Mouse (Mus musculus) MEL (cell line): ENCODE measurements around the gene Abhd17b. TPM values are rescaled to one million over a fixed set of nuclear protein-coding genes. Genes with fewer than 3 reads are reported as not detected.

Experiments used
- DNase-seq: peaks from one replicate; pipeline ENCODE4 v3.0.0; 2011; ENCODE audit warnings: low read depth, low spot score
- H3K27ac ChIP-seq: 2 replicates; pipeline ENCODE4 v1.5.1; 2012; ENCODE audit warnings: low read depth, mild to moderate bottlenecking, control low read depth, low read length, moderate library complexity; ENCODE audit not compliant: control insufficient read depth
- H3K27me3 ChIP-seq, 2 experiments: fragments of 150-350 bp in 1 of 2; sonication (generic) in 1 of 2; 2 replicates each; pipeline ENCODE4 v1.6.1; 2012; ENCODE audit warnings: low read length in 2 of 2, mild to moderate bottlenecking in 2 of 2, improper control_type of control experiment in 1 of 2, moderate library complexity in 1 of 2; ENCODE audit not compliant: insufficient read depth in 2 of 2, control insufficient read depth in 1 of 2
- H3K36me3 ChIP-seq, 2 experiments: 2 replicates each; pipeline ENCODE4 v1.6.1; 2012 to 2014; ENCODE audit warnings: low read length in 2 of 2, improper control_type of control experiment in 1 of 2, inconsistent platforms in 1 of 2, mild to moderate bottlenecking in 1 of 2; ENCODE audit not compliant: insufficient read depth in 2 of 2, control insufficient read depth in 1 of 2
- H3K4me1 ChIP-seq, 2 experiments: fragments of 150-350 bp in 1 of 2; sonication (generic) in 1 of 2; 2 replicates each; pipeline ENCODE4 v1.6.1; 2012; ENCODE audit warnings: low read length in 2 of 2, improper control_type of control experiment in 1 of 2, mild to moderate bottlenecking in 1 of 2; ENCODE audit not compliant: insufficient read depth in 2 of 2, control insufficient read depth in 1 of 2
- H3K4me3 ChIP-seq, 2 experiments: fragments of 150-350 bp in 1 of 2; sonication (generic) in 1 of 2; 2 replicates each; pipeline ENCODE4 v1.5.1; 2012; ENCODE audit warnings: low read depth in 2 of 2, low read length in 2 of 2, mild to moderate bottlenecking in 2 of 2, moderate library complexity in 2 of 2, control low read depth in 1 of 2, improper control_type of control experiment in 1 of 2; ENCODE audit not compliant: control insufficient read depth in 1 of 2, insufficient read depth in 1 of 2
- H3K79me2 ChIP-seq: 2 replicates; pipeline ENCODE4 v1.6.1; 2012; ENCODE audit warnings: mild to moderate bottlenecking, low read length, moderate library complexity; ENCODE audit not compliant: control insufficient read depth, poor library complexity, insufficient read depth
- H3K9ac ChIP-seq: 2 replicates; pipeline ENCODE4 v1.6.1; 2012; ENCODE audit warnings: low read depth, mild to moderate bottlenecking, control low read depth, low read length, moderate library complexity; ENCODE audit not compliant: control insufficient read depth, poor library complexity, severe bottlenecking
- H3K9me3 ChIP-seq: fragments of 150-350 bp; sonication (generic); replicated peaks from 2 replicates; pipeline ENCODE4 v1.6.1; 2012; ENCODE audit warnings: mild to moderate bottlenecking, low read length, improper control_type of control experiment, moderate library complexity; ENCODE audit not compliant: insufficient read depth
- CHD1 ChIP-seq: IDR thresholded peaks from 2 replicates; pipeline ENCODE4 v1.6.1; 2012; ENCODE audit warnings: low read depth, mild to moderate bottlenecking, inconsistent platforms, low read length, improper control_type of control experiment
- CTCF ChIP-seq, 3 experiments: IDR thresholded peaks in 2 of 3; conservative IDR thresholded peaks in 1 of 3; 2 replicates each; pipeline ENCODE4 v1.5.1; 2011 to 2012; ENCODE audit warnings: low read length in 3 of 3, low read depth in 2 of 3, mild to moderate bottlenecking in 2 of 3, improper control_type of control experiment in 1 of 3, inconsistent platforms in 1 of 3, mixed read lengths in 1 of 3, moderate library complexity in 1 of 3; ENCODE audit not compliant: control insufficient read depth in 1 of 3, insufficient read depth in 1 of 3, poor library complexity in 1 of 3, severe bottlenecking in 1 of 3
- GATA1 ChIP-seq: IDR thresholded peaks from 2 replicates; pipeline ENCODE4 v1.6.1; 2011; ENCODE audit warnings: low read depth, low read length, improper control_type of control experiment
- HCFC1 ChIP-seq: IDR thresholded peaks from 2 replicates; pipeline ENCODE4 v1.6.1; 2012; ENCODE audit warnings: low read depth, mild to moderate bottlenecking, inconsistent platforms, low read length, improper control_type of control experiment, moderate library complexity
- KAT2A ChIP-seq: conservative IDR thresholded peaks from 2 replicates; pipeline ENCODE4 v1.6.1; 2012; ENCODE audit warnings: low read depth, low read length, improper control_type of control experiment, inconsistent platforms
- MAX ChIP-seq: IDR thresholded peaks from 2 replicates; pipeline ENCODE4 v1.6.1; 2011; ENCODE audit warnings: low read length, improper control_type of control experiment
- MAZ ChIP-seq: IDR thresholded peaks from 2 replicates; pipeline ENCODE4 v1.6.1; 2012; ENCODE audit warnings: low read depth, mild to moderate bottlenecking, inconsistent platforms, low read length, improper control_type of control experiment
- MXI1 ChIP-seq: IDR thresholded peaks from 2 replicates; pipeline ENCODE4 v1.6.1; 2011; ENCODE audit warnings: mild to moderate bottlenecking, low read depth, low read length, improper control_type of control experiment
- MYB ChIP-seq: IDR thresholded peaks from 2 replicates; pipeline ENCODE4 v1.6.1; 2011; ENCODE audit warnings: mild to moderate bottlenecking, low read depth, low read length, improper control_type of control experiment
- MYC ChIP-seq: IDR thresholded peaks from 2 replicates; pipeline ENCODE4 v1.6.1; 2011; ENCODE audit warnings: low read depth, mild to moderate bottlenecking, low read length, improper control_type of control experiment, moderate library complexity
- NELFE ChIP-seq: IDR thresholded peaks from 2 replicates; pipeline ENCODE4 v1.6.1; 2011; ENCODE audit warnings: low read depth, low read length, improper control_type of control experiment
- NRF1 ChIP-seq: IDR thresholded peaks from 2 replicates; pipeline ENCODE4 v1.6.1; 2014; ENCODE audit warnings: low read depth, mild to moderate bottlenecking, inconsistent platforms, low read length, improper control_type of control experiment, moderate library complexity; ENCODE audit not compliant: poor library complexity, insufficient read depth, severe bottlenecking
- POLR2A ChIP-seq, 2 experiments: IDR thresholded peaks; 2 replicates each; pipeline ENCODE4 v1.6.1; 2011 to 2012; ENCODE audit warnings: low read length in 2 of 2, mild to moderate bottlenecking in 2 of 2, control low read depth in 1 of 2, improper control_type of control experiment in 1 of 2, low read depth in 1 of 2, moderate library complexity in 1 of 2; ENCODE audit not compliant: control insufficient read depth in 1 of 2, insufficient read depth in 1 of 2, poor library complexity in 1 of 2
- POLR2AphosphoS5 ChIP-seq: IDR thresholded peaks from 2 replicates; pipeline ENCODE4 v1.6.1; 2012; ENCODE audit warnings: low read depth, borderline replicate concordance, mild to moderate bottlenecking, inconsistent platforms, low read length, moderate library complexity, mixed read lengths
- SIN3A ChIP-seq: IDR thresholded peaks from 2 replicates; pipeline ENCODE4 v1.6.1; 2012; ENCODE audit warnings: low read length, improper control_type of control experiment, inconsistent platforms
- SMC3 ChIP-seq: IDR thresholded peaks from 2 replicates; pipeline ENCODE4 v1.6.1; 2011; ENCODE audit warnings: low read depth, low read length, improper control_type of control experiment
- TAL1 ChIP-seq: IDR thresholded peaks from 2 replicates; pipeline ENCODE4 v1.6.1; 2012; ENCODE audit warnings: mild to moderate bottlenecking, inconsistent platforms, low read length, moderate library complexity, mixed read lengths
- TBP ChIP-seq: IDR thresholded peaks from 2 replicates; pipeline ENCODE4 v1.8.0; 2011; ENCODE audit warnings: low read depth, low read length, improper control_type of control experiment
- TCF12 ChIP-seq: IDR thresholded peaks from 2 replicates; pipeline ENCODE4 v1.6.1; 2014; ENCODE audit warnings: low read depth, mild to moderate bottlenecking, inconsistent platforms, low read length, improper control_type of control experiment, moderate library complexity
- UBTF ChIP-seq: IDR thresholded peaks from 2 replicates; pipeline ENCODE4 v1.6.1; 2012; ENCODE audit warnings: low read depth, mild to moderate bottlenecking, inconsistent platforms, low read length, improper control_type of control experiment, moderate library complexity, borderline replicate concordance; ENCODE audit not compliant: insufficient read depth
- ZC3H11A ChIP-seq: IDR thresholded peaks from 2 replicates; pipeline ENCODE4 v1.6.1; 2012; ENCODE audit warnings: low read depth, mild to moderate bottlenecking, inconsistent platforms, low read length, improper control_type of control experiment
- ZKSCAN1 ChIP-seq: IDR thresholded peaks from 2 replicates; pipeline ENCODE4 v1.6.1; 2012; ENCODE audit warnings: low read depth, mild to moderate bottlenecking, inconsistent platforms, low read length, improper control_type of control experiment, moderate library complexity
- ZMIZ1 ChIP-seq: IDR thresholded peaks from 2 replicates; pipeline ENCODE4 v1.6.1; 2012; ENCODE audit warnings: low read depth, mild to moderate bottlenecking, inconsistent platforms, low read length, improper control_type of control experiment, moderate library complexity
- polyA plus RNA-seq, 2 experiments: library from polyadenylated mRNA; stranded (reverse) in 1 of 2; unstranded in 1 of 2; fragments of >175 nt in 1 of 2; fragments of >200 nt in 1 of 2; gene quantifications; 2 replicates each; pipeline versions ENCODE4 v1.2.1 to v1.2.4; 2012; ENCODE audit warnings: low replicate concordance in 2 of 2, low read depth in 1 of 2; ENCODE audit not compliant: insufficient read length in 2 of 2, insufficient read depth in 1 of 2, missing spikeins in 1 of 2
- total RNA-seq: library from RNA; depleted of rRNA; stranded (reverse); fragments of 300-350 nt; gene quantifications from 2 replicates; pipeline ENCODE4 v1.2.3, GENCODE M21; 2012

Gene Abhd17b
- total and polyA plus RNA-seq, 3 experiments, result 15.8 to 173 (median 16.1) TPM

DNA sequence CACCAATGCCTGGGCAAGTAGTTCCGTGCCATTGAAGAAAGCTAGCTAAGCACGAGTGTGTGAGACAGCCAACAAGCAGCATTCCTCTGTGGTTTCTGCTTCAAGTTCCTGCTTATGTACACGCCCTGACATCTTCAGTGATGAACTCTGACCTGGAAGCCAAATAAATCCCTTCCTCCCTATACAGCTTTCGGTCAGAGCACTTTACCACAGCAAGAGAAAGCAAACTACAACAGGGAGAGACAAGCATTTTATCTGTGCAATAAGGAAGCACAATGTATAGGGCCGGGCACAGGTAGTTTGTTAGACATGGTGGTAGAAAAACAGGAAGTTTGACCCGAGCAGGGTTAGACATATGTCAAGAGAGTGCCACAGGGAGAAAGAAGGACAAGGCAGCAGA is 6.8 kb upstream of the Abhd17b start:
- no peak overlapping the region for H3K9ac ChIP-seq
- H3K27ac ChIP-seq, result peak overlapping the region; percentile 45
- peaks cover 0 to 15% of the 10 kb centered on the region in 2 experiments; a peak in 2 of 4 replicates for H3K36me3 ChIP-seq
- peaks cover 2 to 26% of the 10 kb centered on the region in 2 experiments; a peak in 3 of 4 replicates for H3K4me1 ChIP-seq
- H3K4me3 ChIP-seq, result no peak overlapping the region
- no peaks in the 10 kb centered on the region for H3K27me3 ChIP-seq
- H3K9me3 ChIP-seq, result no peaks in the 10 kb centered on the region
- peaks cover 14% of the 10 kb centered on the region for H3K79me2 ChIP-seq
- DNase-seq, result peak; percentile 67
- 0 out of 2 replicates have a peak, but pooled peaks have one; percentile 20 for TF ChIP-seq HCFC1
- TF ChIP-seq ZC3H11A, result no peak
- no peak for TF ChIP-seq ZKSCAN1

- H3K4me1 ChIP-seq, result peaks cover 5 to 20% of the 10 kb centered on the region in 2 experiments; a peak in 3 of 4 replicates
- DNase-seq, result no peak
These were observed 1.3 kb upstream of the Abhd17b start for GRCm38 (mm10) chr19:21651664-21652063.

DNA sequence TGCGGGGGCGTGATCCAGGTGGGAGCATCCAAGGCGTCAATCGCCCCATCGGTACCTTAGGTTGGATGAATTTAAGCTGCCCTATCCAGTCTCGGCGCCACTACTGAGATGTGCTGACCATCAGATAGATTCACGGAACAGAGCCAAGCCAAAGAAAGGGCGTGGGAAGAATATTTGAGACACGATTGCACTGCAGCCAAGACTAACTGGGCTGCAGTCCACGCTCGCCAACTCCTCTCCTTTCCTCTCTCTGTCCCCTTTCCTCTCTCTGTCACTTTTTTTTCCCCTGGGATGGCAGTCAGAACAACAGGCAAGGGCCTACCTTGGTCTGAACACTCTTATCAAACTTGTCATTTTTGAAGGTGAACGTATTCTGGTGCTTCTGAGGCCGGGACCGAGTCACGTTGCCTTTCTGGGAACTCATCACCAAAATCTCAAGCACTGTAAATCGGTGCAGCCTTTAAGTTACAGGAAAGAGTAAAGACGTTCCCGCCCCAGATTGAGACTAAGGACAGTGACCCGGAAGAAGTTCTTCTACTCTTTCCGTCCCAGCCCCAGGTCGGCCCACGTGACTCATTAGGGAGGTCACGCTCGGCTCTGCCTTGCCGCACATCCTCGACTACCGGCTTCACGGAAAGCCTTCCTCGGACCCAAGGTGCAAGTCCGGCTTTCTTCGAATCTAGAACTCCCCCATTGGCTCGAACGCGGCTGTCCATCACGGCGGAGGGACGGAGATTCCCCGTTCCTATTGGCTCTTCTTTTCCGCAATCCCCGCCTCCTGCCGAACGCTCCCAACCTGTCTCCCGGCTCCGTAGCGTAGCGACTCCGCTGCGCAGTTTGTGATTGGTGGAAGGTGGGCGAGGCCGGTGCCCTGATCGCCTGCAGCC is 457 bp upstream of the Abhd17b start, which contains the start of gene 1110059E24Rik:
TSS of gene 1110059E24Rik (minus strand) at position 692 of the 887 bp plus-strand sequence.
- H3K9ac ChIP-seq, result peak within 1 kb of the TSS; percentile 92
- peak within 1 kb of the TSS; percentile 84 for H3K27ac ChIP-seq
- no peaks in the 10 kb centered on the region for H3K9me3 ChIP-seq
- peak within 1 kb of the TSS; percentile 92 to 98 for H3K4me3 ChIP-seq
- H3K36me3 ChIP-seq, result peaks cover 0 to 30% of the 10 kb centered on the region in 2 experiments; a peak in 2 of 4 replicates
- no peaks in the 10 kb centered on the region for H3K27me3 ChIP-seq
- peak; percentile 98 for DNase-seq
- H3K4me1 ChIP-seq, result peaks cover 5 to 12% of the 10 kb centered on the region in 2 experiments; a peak in 3 of 4 replicates
- peaks cover 50% of the 10 kb centered on the region for H3K79me2 ChIP-seq
- TF ChIP-seq KAT2A (no peak; the same call in 1 of the 2 replicates), ZMIZ1 (no peak), TAL1 (no peak), SMC3 (no peak), UBTF (no peak), NELFE (peak; percentile 37), CTCF (IDR thresholded peaks at IDR 0.05 in 2 of 3, conservative IDR thresholded peaks at IDR 0.05 in 1 of 3; ENCODE audit: control insufficient read depth in 1 of 3, insufficient read depth in 1 of 3, low read depth in 2 of 3, low read length in 3 of 3, poor library complexity in 1 of 3, severe bottlenecking in 1 of 3) (no peak), TBP (peak; percentile 73; the same call in 1 of the 2 replicates), MXI1 (peak; percentile 86), ZKSCAN1 (no peak), CHD1 (peak; percentile 41; the same call in 1 of the 2 replicates), SIN3A (peak; percentile 90), POLR2A (IDR thresholded peaks at IDR 0.05; ENCODE audit: control insufficient read depth in 1 of 2, insufficient read depth in 1 of 2, low read depth in 1 of 2, low read length in 2 of 2, poor library complexity in 1 of 2) (peak; percentile 51 to 66; a peak in 3 of 4 replicates), TCF12 (no peak; the same call in 1 of the 2 replicates), ZC3H11A (no peak), MAZ (0 out of 2 replicates have a peak, but pooled peaks have one; percentile 34), MYB (no peak), NRF1 (peak; percentile 43; the same call in 1 of the 2 replicates), HCFC1 (peak; percentile 87), MYC (peak; percentile 87), POLR2AphosphoS5 (no peak)

More at GRCm38 (mm10) chr19:21651664-21652063, 1.3 kb upstream of the Abhd17b start:
- no peaks in the 10 kb centered on the region for H3K9me3 ChIP-seq
- peaks cover 0 to 35% of the 10 kb centered on the region in 2 experiments; a peak in 2 of 4 replicates for H3K36me3 ChIP-seq
- peak overlapping the region; percentile 60 for H3K9ac ChIP-seq
- H3K27ac ChIP-seq, result peak overlapping the region; percentile 84
- H3K4me3 ChIP-seq, result peak overlapping the region; percentile 68 to 89
- H3K79me2 ChIP-seq, result peaks cover 43% of the 10 kb centered on the region
- TF ChIP-seq GATA1, result peak; percentile 40; the same call in 1 of the 2 replicates
- TF ChIP-seq MAX, result no peak
- H3K27me3 ChIP-seq, result no peaks in the 10 kb centered on the region
